8 mouse cellular contexts compared by ENCODE assay signal in the genomic region with DNA sequence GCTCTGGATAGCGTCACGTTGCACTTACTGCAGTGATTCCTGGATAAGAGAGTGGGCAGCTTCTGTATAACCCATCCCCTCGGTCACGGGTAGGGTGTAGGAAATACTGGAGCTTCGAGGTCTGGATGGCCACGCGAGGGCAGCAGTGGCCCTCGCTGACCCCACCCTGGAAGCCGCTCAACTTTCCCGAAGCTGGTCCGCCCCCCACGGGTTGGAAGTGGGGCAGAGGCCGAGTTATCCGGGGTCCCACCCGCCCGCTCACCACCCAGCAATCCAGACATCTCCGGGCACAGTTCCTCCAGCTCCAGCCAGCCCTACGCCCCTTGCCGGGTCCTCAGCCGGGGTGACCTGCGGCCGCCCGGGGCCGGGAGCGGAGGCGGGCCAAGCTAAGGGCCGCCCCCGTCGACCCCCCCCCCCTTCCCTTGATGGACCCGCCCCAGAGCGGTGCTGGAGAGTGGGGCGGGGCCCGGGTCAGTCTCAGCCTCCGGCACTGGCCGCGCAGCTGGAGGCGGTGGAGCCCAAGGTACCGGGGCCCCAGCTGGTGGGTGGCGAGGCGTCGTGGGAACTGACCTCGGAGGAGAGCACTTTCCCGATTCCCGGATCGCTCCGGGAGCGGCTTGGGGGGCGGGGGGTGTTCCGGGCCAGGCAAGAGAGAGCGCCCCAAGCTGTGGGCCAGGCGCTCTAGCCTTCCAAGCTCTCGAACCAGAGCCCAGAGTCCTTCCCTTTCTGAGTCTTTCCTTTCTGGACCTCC. TPM values are rescaled to one million over a fixed set of nuclear protein-coding genes. Genes with fewer than 3 reads are reported as not detected.
DNase-seq lines count a peak whose midpoint lies in the region; ATAC-seq lines count a peak whose summit lies in the region.

No protein-coding gene starts in this region.

- intact Hi-C loops in left cerebral cortex, postnatal 36 days (cut with DNase I): loop anchor here (1.0 to 5.0 kb wide), 2 partner anchors 76 to 184 kb away; partner anchors contain the start of genes Capza1 and St7l

- DNase-seq in adipocyte (ENCODE audit: low spot score): peak; percentile 88
- DNase-seq in cerebellum, postnatal 14 days: peak; percentile 79
- DNase-seq in gastrocnemius, adult 8-10 months (ENCODE audit: low spot score in 2 of 2): peak; percentile 70 to 84
- peak; percentile 50 to 56 for DNase-seq in left cerebral cortex, postnatal 36 days (ENCODE audit: low spot score in 2 of 2)
- peak; percentile 70 for DNase-seq in right cerebral cortex, postnatal 14 days

- H3K27ac ChIP-seq in hindbrain, embryonic 15.5 days (replicated peaks): peak overlapping the region; percentile 77

- peaks cover 23% of the 10 kb centered on the region for H3K27me3 ChIP-seq in hindbrain, embryonic 15.5 days

- ATAC-seq in hindbrain, embryonic 15.5 days (ENCODE audit: low FRiP score, low read depth): peak; percentile 86
- ATAC-seq in megakaryocyte progenitor cell, adult 5-6 weeks (replicated peaks; ENCODE audit: poor library complexity): peak; percentile 60
- ATAC-seq in activated CD4-positive, CD25-positive, alpha-beta regulatory T cell, adult 4 months: no peak

- peak overlapping the region; percentile 51 for H3K9ac ChIP-seq in hindbrain, embryonic 15.5 days

- H3K4me2 ChIP-seq in hindbrain, embryonic 15.5 days: peak overlapping the region; percentile 96

- WGBS in hindbrain, embryonic 15.5 days: under 1% methylated on average over 43 of the region's 52 CpGs

- H3K36me3 ChIP-seq in hindbrain, embryonic 15.5 days: no peaks in the 10 kb centered on the region

- H3K4me1 ChIP-seq in hindbrain, embryonic 15.5 days (replicated peaks): peaks cover 34% of the 10 kb centered on the region

- H3K9me3 ChIP-seq in hindbrain, embryonic 15.5 days: no peaks in the 10 kb centered on the region

- peak overlapping the region; percentile 55 for H3K4me3 ChIP-seq in hindbrain, embryonic 15.5 days

RNA-seq across cellular contexts. Expression of gene Rhoc, which starts 0.6 kb away (rescaled TPM):
- 10 to 100 TPM; 30.2 to 33.5 (median 32.0) TPM for total RNA-seq in gastrocnemius, adult 8-10 months (2022)
- 58.1 and 63.0 TPM in 2 replicates for polyA plus RNA-seq in hindbrain, embryonic 15.5 days (2015; fragmentation: Nextera tagmentation; extraction: Ambion mirVana)
- total RNA-seq in left cerebral cortex, postnatal 36 days (2021): 10 to 100 TPM; 24.4 to 29.0 TPM
- 0.37 TPM in 1 of 2 replicates, not detected in the other for total RNA-seq in megakaryocyte progenitor cell, adult 5-6 weeks (2015)
- total RNA-seq in megakaryocyte progenitor cell, adult 5-6 weeks (2017): not detected in 2 replicates
- 1 to 10 TPM; 7.3 to 9.9 TPM for polyA plus RNA-seq in activated CD4-positive, CD25-positive, alpha-beta regulatory T cell, adult 4 months (2017; shearing (Covaris generic))

RNA-seq across cellular contexts. Expression of gene Fam19a3, which starts 7.1 kb away (rescaled TPM):
- 1 to 10 TPM; 1.9 to 3.2 (median 2.6) TPM for total RNA-seq in gastrocnemius, adult 8-10 months (2022)
- 0.16 TPM in 1 of 2 replicates, not detected in the other for polyA plus RNA-seq in hindbrain, embryonic 15.5 days (2015; fragmentation: Nextera tagmentation; extraction: Ambion mirVana)
- under 1 TPM in 1 of 2 experiments, not detected in 1; 0.07 TPM for total RNA-seq in left cerebral cortex, postnatal 36 days (2021)
- total RNA-seq in megakaryocyte progenitor cell, adult 5-6 weeks (2015): not detected in 2 replicates
- total RNA-seq in megakaryocyte progenitor cell, adult 5-6 weeks (2017): not detected in 2 replicates
- 1 to 10 TPM in 1 of 2 experiments, under 1 TPM in 1; 0.83 to 1.4 TPM for polyA plus RNA-seq in activated CD4-positive, CD25-positive, alpha-beta regulatory T cell, adult 4 months (2017; shearing (Covaris generic))

RNA-seq across cellular contexts. Expression of gene Ppm1j, which starts 7.9 kb away (rescaled TPM):
- 10 to 100 TPM; 33.3 to 41.9 (median 35.3) TPM for total RNA-seq in gastrocnemius, adult 8-10 months (2022)
- polyA plus RNA-seq in hindbrain, embryonic 15.5 days (2015; fragmentation: Nextera tagmentation; extraction: Ambion mirVana): 1.2 and 2.9 TPM in 2 replicates
- 1 to 10 TPM in 1 of 2 experiments, under 1 TPM in 1; 0.54 to 1.2 TPM for total RNA-seq in left cerebral cortex, postnatal 36 days (2021)
- total RNA-seq in megakaryocyte progenitor cell, adult 5-6 weeks (2015): not detected in 2 replicates
- not detected in 2 replicates for total RNA-seq in megakaryocyte progenitor cell, adult 5-6 weeks (2017)
- polyA plus RNA-seq in activated CD4-positive, CD25-positive, alpha-beta regulatory T cell, adult 4 months (2017; shearing (Covaris generic)): 10 to 100 TPM; 24.1 to 28.0 TPM

RNA-seq across cellular contexts. Expression of gene Mov10, which starts 29.6 kb away (rescaled TPM):
- total RNA-seq in gastrocnemius, adult 8-10 months (2022): under 1 TPM; 0.32 to 0.92 (median 0.54) TPM
- polyA plus RNA-seq in hindbrain, embryonic 15.5 days (2015; fragmentation: Nextera tagmentation; extraction: Ambion mirVana): 9.1 and 13.4 TPM in 2 replicates
- 10 to 100 TPM in 1 of 2 experiments, 1 to 10 TPM in 1; 4.9 to 14.3 TPM for total RNA-seq in left cerebral cortex, postnatal 36 days (2021)
- total RNA-seq in megakaryocyte progenitor cell, adult 5-6 weeks (2015): 5.8 and 8.9 TPM in 2 replicates
- 2.0 and 4.4 TPM in 2 replicates for total RNA-seq in megakaryocyte progenitor cell, adult 5-6 weeks (2017)
- polyA plus RNA-seq in activated CD4-positive, CD25-positive, alpha-beta regulatory T cell, adult 4 months (2017; shearing (Covaris generic)): 10 to 100 TPM; 16.2 to 34.8 TPM

Comparison
In these comparisons a context has a peak if more than half of its experiments do, and no peak if none do; other contexts are left out.
1. RNA of gene Rhoc, which starts 0.6 kb away (total RNA-seq): 30.2 to 33.5 TPM in gastrocnemius, adult 8-10 months and 24.4 to 29.0 TPM in left cerebral cortex, postnatal 36 days; 0.37 TPM in megakaryocyte progenitor cell, adult 5-6 weeks; every median in the first group is over 10 times any median in the second.
2. RNA of gene Ppm1j, which starts 7.9 kb away (total RNA-seq): 33.3 to 41.9 TPM in gastrocnemius, adult 8-10 months; 0.54 to 1.2 TPM in left cerebral cortex, postnatal 36 days and not detected in megakaryocyte progenitor cell, adult 5-6 weeks; every median in the first group is over 10 times any median in the second.
3. Peak in every context shown above with its lines, with median percentiles within 50 percentile points of each other: DNase-seq.